In the genomic region with DNA sequence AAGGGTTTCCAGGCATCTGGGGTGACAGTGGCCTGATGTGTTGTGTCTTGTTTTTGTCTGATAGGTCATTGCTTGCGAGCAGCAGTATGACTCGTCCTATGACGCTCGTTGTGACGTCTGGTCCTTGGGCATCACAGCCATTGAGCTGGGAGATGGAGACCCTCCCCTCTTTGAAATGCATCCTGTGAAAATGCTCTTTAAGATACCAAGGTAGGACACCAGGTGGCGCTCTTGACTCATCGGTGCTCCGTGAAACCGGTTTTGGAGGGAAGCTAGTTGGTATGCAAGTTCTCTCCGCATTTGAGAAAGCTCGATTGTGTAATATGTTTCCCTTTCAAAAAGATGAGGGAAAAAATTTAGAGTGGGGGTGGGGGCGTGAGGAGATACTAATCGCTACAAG, we compare ENCODE assay signal across 8 mouse cellular contexts.
DNase-seq lines count a peak whose midpoint lies in the region; ATAC-seq lines count a peak whose summit lies in the region.

No protein-coding gene starts in this region.

- ATAC-seq in hindbrain, embryonic 15.5 days (ENCODE audit: low FRiP score, low read depth) = peak; percentile 92
- peak; percentile 92 for ATAC-seq in megakaryocyte progenitor cell, adult 5-6 weeks (replicated peaks; ENCODE audit: poor library complexity)

- H3K9me3 ChIP-seq in hindbrain, embryonic 15.5 days = no peaks in the 10 kb centered on the region

- H3K4me3 ChIP-seq in hindbrain, embryonic 15.5 days = peak overlapping the region; percentile 22

- peak; percentile 78 for DNase-seq in Muller cell, postnatal 12 days (ENCODE audit: inconsistent ontology term)
- peak; percentile 40 for DNase-seq in cerebellum, adult 9-11 months
- DNase-seq in frontal cortex, postnatal 25 days (ENCODE audit: low spot score in 2 of 2) = peak; percentile 76 to 89
- DNase-seq in layer of hippocampus, postnatal 36 days = peak; percentile 84 to 86
- peak; percentile 95 to 97 for DNase-seq in right cerebral cortex, postnatal 10 days (ENCODE audit: low spot score in 2 of 2)
- peak; percentile 73 for DNase-seq in urinary bladder, postnatal 14 days (ENCODE audit: low spot score)

- no peaks in the 10 kb centered on the region for H3K36me3 ChIP-seq in hindbrain, embryonic 15.5 days

- H3K9ac ChIP-seq in hindbrain, embryonic 15.5 days = no peak overlapping the region

- 1% methylated on average over 13 of the region's 13 CpGs for WGBS in hindbrain, embryonic 15.5 days

- H3K27ac ChIP-seq in hindbrain, embryonic 15.5 days (replicated peaks) = peak overlapping the region; percentile 53

- H3K4me1 ChIP-seq in hindbrain, embryonic 15.5 days (replicated peaks) = peaks cover 22% of the 10 kb centered on the region

- H3K27me3 ChIP-seq in hindbrain, embryonic 15.5 days = no peaks in the 10 kb centered on the region

- H3K4me2 ChIP-seq in hindbrain, embryonic 15.5 days = peak overlapping the region; percentile 49

Comparison
In these comparisons a context has a peak if more than half of its experiments do, and no peak if none do; other contexts are left out.
1. Peak in every context shown above with its lines: DNase-seq, ATAC-seq, H3K4me3 ChIP-seq and H3K27ac ChIP-seq.
2. DNase-seq: peak in every context shown above with its lines; median percentile 96 in right cerebral cortex, postnatal 10 days; 85 in layer of hippocampus, postnatal 36 days; 82 in frontal cortex, postnatal 25 days; 78 in Muller cell, postnatal 12 days; 73 in urinary bladder, postnatal 14 days; 40 in cerebellum, adult 9-11 months.